Mouse (Mus musculus) C2C12 (cell line): Measurements from ENCODE around the gene Ror1.

Experiments
- CTCF ChIP-seq: IDR thresholded peaks from one replicate; pipeline ENCODE4 v1.5.1; 2011; ENCODE audit not compliant: control insufficient read depth, insufficient read depth, insufficient read length
- MAX ChIP-seq: IDR thresholded peaks from one replicate; pipeline ENCODE4 v1.6.1; 2011; ENCODE audit warnings: mild to moderate bottlenecking, control low read depth
- USF1 ChIP-seq: IDR thresholded peaks from one replicate; pipeline ENCODE4 v1.6.1; 2011; ENCODE audit warnings: low read depth, mild to moderate bottlenecking, control low read depth, moderate library complexity

DNA sequence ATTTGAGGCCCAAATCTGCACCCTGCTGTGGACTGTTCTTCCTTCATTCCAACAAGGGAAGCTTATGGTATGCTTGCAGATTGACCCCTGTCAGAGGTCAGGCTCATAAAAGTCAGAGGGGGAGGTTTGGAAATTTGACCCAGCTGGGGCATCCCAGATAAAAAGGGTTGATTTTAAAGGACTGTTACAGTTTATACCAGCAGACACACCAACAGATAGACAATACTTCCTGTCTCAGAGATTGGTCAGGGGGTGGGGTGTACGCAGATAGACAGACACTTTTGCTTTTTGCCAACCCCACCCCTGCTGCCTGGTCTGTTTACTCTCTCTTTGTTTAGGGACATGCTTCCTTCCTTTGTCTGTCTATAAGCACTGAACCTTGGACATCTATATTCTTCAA is 127.9 kb downstream of the Ror1 start:
- TF ChIP-seq CTCF, result no peak
- no peak for TF ChIP-seq MAX
- no peak for TF ChIP-seq USF1
